Mouse (Mus musculus): ENCODE measurements at regions not wholly inside any gene's neighbourhood (a gene's known extent, or its start where the extent isn't known, plus 50 kb on each side); places are given as distances from the start of the nearest gene placed in this dataset.

GRCm38 (mm10) chr13:102143848-102144247 is 375.8 kb upstream of the Pik3r1 start:
- no peak for DNase-seq

- DNase-seq = no peak
These were observed 380.0 kb upstream of the Pik3r1 start for GRCm38 (mm10) chr13:102148039-102148438.

- DNase-seq = no peak
These were observed 386.0 kb upstream of the Pik3r1 start for GRCm38 (mm10) chr13:102153785-102154608.

GRCm38 (mm10) chr13:102154609-102154899 is 386.5 kb upstream of the Pik3r1 start:
- DNase-seq = no peak

- DNase-seq = no peak
These were observed 389.5 kb upstream of the Pik3r1 start for GRCm38 (mm10) chr13:102157369-102158130.

GRCm38 (mm10) chr13:102173382-102174234 is 405.6 kb upstream of the Pik3r1 start:
- no peak for DNase-seq

GRCm38 (mm10) chr13:102174431-102174830 is 406.4 kb upstream of the Pik3r1 start:
- DNase-seq = no peak

- DNase-seq = no peak
These were observed 406.9 kb upstream of the Pik3r1 start for GRCm38 (mm10) chr13:102174896-102175295.

- DNase-seq = no peak
These were observed 407.4 kb upstream of the Pik3r1 start for GRCm38 (mm10) chr13:102175406-102175805.

GRCm38 (mm10) chr13:102176456-102176855 is 408.4 kb upstream of the Pik3r1 start:
- DNase-seq = no peak

GRCm38 (mm10) chr13:102194716-102195115 is 426.7 kb upstream of the Pik3r1 start:
- DNase-seq = no peak

GRCm38 (mm10) chr13:102202301-102202700 is 434.3 kb upstream of the Pik3r1 start:
- no peak for DNase-seq

GRCm38 (mm10) chr13:102218486-102218885 is 450.5 kb upstream of the Pik3r1 start:
- no peak for DNase-seq

GRCm38 (mm10) chr13:102231048-102231447 is 462.3 kb upstream of the Cd180 start:
- no peak for DNase-seq

GRCm38 (mm10) chr13:102232291-102232936 is 460.9 kb upstream of the Cd180 start:
- DNase-seq = no peak

- DNase-seq = no peak
These were observed 442.5 kb upstream of the Cd180 start for GRCm38 (mm10) chr13:102250884-102251283.

- no peak for DNase-seq
These were observed 441.6 kb upstream of the Cd180 start for GRCm38 (mm10) chr13:102251709-102252108.

- no peak for DNase-seq
These were observed 437.7 kb upstream of the Cd180 start for GRCm38 (mm10) chr13:102255401-102256371.

- DNase-seq = no peak
These were observed 435.2 kb upstream of the Cd180 start for GRCm38 (mm10) chr13:102258207-102258606.

GRCm38 (mm10) chr13:102273818-102274217 is 419.5 kb upstream of the Cd180 start:
- no peak for DNase-seq

GRCm38 (mm10) chr13:102275296-102275695 is 418.1 kb upstream of the Cd180 start:
- no peak for DNase-seq

GRCm38 (mm10) chr13:102276885-102277284 is 416.5 kb upstream of the Cd180 start:
- DNase-seq = no peak

Measured in thymus, postnatal 36 days (tissue).